Mouse (Mus musculus) layer of hippocampus, postnatal 25 days (tissue): ENCODE data around the gene Olfr399. TPM values are rescaled to one million over a fixed set of nuclear protein-coding genes. Genes with fewer than 3 reads are reported as not detected.

ENCODE experiments used
- DNase-seq, 2 experiments: peaks; one replicate each; pipeline ENCODE4 v3.0.0; 2022; ENCODE audit warnings: mixed read lengths in 2 of 2, low spot score in 1 of 2; ENCODE audit errors: extremely low spot score in 1 of 2
- total RNA-seq, 2 experiments: library from RNA; stranded (reverse); gene quantifications; 2 replicates each; pipeline ENCODE4 v1.2.3; 2021

Gene Olfr399
- total RNA-seq, result not detected

- DNase-seq, result no peak
These were observed at the start of gene Olfr399, which contains the start of gene Olfr139 for GRCm38 (mm10) chr11:74056451-74056850. Gene Olfr399 (minus strand): TSS chr11:74056615. Gene Olfr139 (minus strand): TSS chr11:74056551.

DNA sequence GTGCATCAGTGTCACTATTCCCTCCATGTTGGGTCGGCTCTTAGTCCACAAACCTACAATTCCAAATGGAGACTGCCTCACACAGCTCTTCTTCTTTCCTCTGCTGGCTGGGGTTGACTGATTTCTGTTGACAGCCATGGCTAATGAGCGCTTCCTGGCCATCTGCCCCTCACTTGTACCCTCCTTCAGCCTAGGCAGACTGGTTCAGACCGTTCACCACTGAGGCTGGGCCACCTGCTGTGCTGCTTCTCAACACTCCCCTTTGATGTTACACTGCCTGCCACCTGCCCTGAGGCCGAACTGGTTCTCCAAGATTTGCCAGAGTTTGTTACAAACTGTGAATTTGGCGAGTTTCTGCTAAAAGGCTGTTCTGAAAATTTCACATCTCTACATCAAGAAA is 48.7 kb upstream of the Olfr399 start:
- DNase-seq, result no peak

GRCm38 (mm10) chr11:74101507-74101906 is 45.1 kb upstream of the Olfr399 start:
- no peak for DNase-seq

GRCm38 (mm10) chr11:74100724-74101123 is 44.3 kb upstream of the Olfr399 start:
- no peak for DNase-seq

DNA sequence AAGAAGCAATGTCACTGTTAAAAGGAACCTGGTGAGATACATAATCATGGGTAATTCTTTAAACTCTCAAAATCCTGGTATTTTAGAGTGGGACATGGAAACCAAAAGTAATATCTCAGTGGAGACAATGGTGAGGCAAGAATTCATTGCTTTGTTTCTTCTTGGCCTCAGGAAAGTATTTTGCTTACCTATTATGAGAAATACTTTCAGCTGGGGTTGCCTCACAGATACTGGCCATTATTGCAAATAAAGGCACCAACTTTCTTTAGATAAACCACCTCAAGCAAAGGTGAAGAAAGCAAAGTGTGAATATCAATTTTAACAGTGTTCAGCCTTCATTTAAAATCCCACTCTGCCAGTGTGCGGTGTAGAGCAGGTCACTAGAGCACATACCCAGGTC is 13.2 kb upstream of the Olfr399 start, which contains the start of gene Zfp616:
TSS of gene Zfp616 (plus strand) at position 301 of the 400 bp plus-strand sequence.
- no peak for DNase-seq

- DNase-seq, result no peak
These were observed 5.1 kb downstream of the Olfr399 start for GRCm38 (mm10) chr11:74051347-74051746.

Other genes with a start within 250 kb of the Olfr399 start
- not detected for gene Olfr392, start 239.6 kb downstream of the Olfr399 start, total RNA-seq
- not detected for gene Olfr393, start 205.2 kb downstream of the Olfr399 start, total RNA-seq
- not detected for gene Olfr394, start 165.8 kb downstream of the Olfr399 start, total RNA-seq
- not detected for gene Olfr395, start 147.3 kb downstream of the Olfr399 start, total RNA-seq
- not detected for gene Olfr23, start 119.9 kb downstream of the Olfr399 start, total RNA-seq
- not detected for gene Olfr397, start 95.8 kb downstream of the Olfr399 start, total RNA-seq
- gene Olfr398, start 66.2 kb downstream of the Olfr399 start, total RNA-seq, result not detected
- not detected for gene Olfr139, start 64 bp downstream of the Olfr399 start, total RNA-seq
- not detected for gene Zfp616, start 13.3 kb upstream of the Olfr399 start, total RNA-seq
- not detected for gene Olfr401, start 57.1 kb upstream of the Olfr399 start, total RNA-seq
- gene Olfr402, start 96.9 kb upstream of the Olfr399 start, total RNA-seq, result not detected
- not detected for gene Olfr403, start 129.6 kb upstream of the Olfr399 start, total RNA-seq
- not detected for gene Olfr43, start 154.8 kb upstream of the Olfr399 start, total RNA-seq
- not detected for gene Olfr406, start 203.2 kb upstream of the Olfr399 start, total RNA-seq
- not detected for gene Olfr59, start 227.1 kb upstream of the Olfr399 start, total RNA-seq